Mouse (Mus musculus): Measurements from ENCODE around the gene Hist2h2ab. TPM values are rescaled to one million over a fixed set of nuclear protein-coding genes. Genes with fewer than 3 reads are reported as not detected.
"Not testable (repeated sequence)": the region's sequence is repeated elsewhere in the genome, so short reads cannot be mapped to it uniquely, and the experiment has no call there.

Hist2h2ab gene
- polyA plus RNA-seq, 1 experiment from 2014 or later: not detected

- no peak for ATAC-seq (ENCODE audit: low FRiP score)
- H3K4me2 ChIP-seq (replicated peaks): no peak overlapping the region
- WGBS: 76% methylated on average over 2 of the region's 2 CpGs
These were observed 19.9 kb upstream of the Hist2h2ab start for GRCm38 (mm10) chr3:96199731-96200130.

GRCm38 (mm10) chr3:96207819-96208218 is 11.8 kb upstream of the Hist2h2ab start:
- no peak overlapping the region for H3K4me2 ChIP-seq (replicated peaks)
- H3K4me3 ChIP-seq: no peak overlapping the region
- WGBS: 85% methylated on average over 3 of the region's 3 CpGs
- H3K27ac ChIP-seq: no peak overlapping the region
- H3K27me3 ChIP-seq: peaks cover 5% of the 10 kb centered on the region; the same call in 1 of the 2 replicates
- no peaks in the 10 kb centered on the region for H3K9me3 ChIP-seq (replicated peaks)
- no peaks in the 10 kb centered on the region for H3K36me3 ChIP-seq
- H3K4me1 ChIP-seq: no peaks in the 10 kb centered on the region
- no peak for ATAC-seq (ENCODE audit: low FRiP score)
- H3K9ac ChIP-seq: no peak overlapping the region

More at GRCm38 (mm10) chr3:96199731-96200130, 19.9 kb upstream of the Hist2h2ab start:
- peaks cover 15% of the 10 kb centered on the region for H3K4me1 ChIP-seq
- peaks cover 5% of the 10 kb centered on the region; the same call in 1 of the 2 replicates for H3K27me3 ChIP-seq
- H3K9ac ChIP-seq: no peak overlapping the region
- peaks cover 6% of the 10 kb centered on the region; the same call in 1 of the 2 replicates for H3K36me3 ChIP-seq
- no peak overlapping the region for H3K4me3 ChIP-seq
- H3K27ac ChIP-seq: no peak overlapping the region
- no peaks in the 10 kb centered on the region for H3K9me3 ChIP-seq (replicated peaks)

- no peak overlapping the region for H3K9ac ChIP-seq
- no peak overlapping the region for H3K4me2 ChIP-seq (replicated peaks)
- ATAC-seq (ENCODE audit: low FRiP score): no peak
- 28% methylated on average over 15 of the region's 15 CpGs for WGBS
- H3K4me1 ChIP-seq: no peaks in the 10 kb centered on the region
- no peaks in the 10 kb centered on the region for H3K36me3 ChIP-seq
- H3K27ac ChIP-seq: no peak overlapping the region
- no peaks in the 10 kb centered on the region for H3K9me3 ChIP-seq (replicated peaks)
- no peak overlapping the region for H3K4me3 ChIP-seq
- H3K27me3 ChIP-seq: peaks cover 7% of the 10 kb centered on the region; the same call in 1 of the 2 replicates
These were observed 10.4 kb upstream of the Hist2h2ab start for GRCm38 (mm10) chr3:96209242-96209641.

DNA sequence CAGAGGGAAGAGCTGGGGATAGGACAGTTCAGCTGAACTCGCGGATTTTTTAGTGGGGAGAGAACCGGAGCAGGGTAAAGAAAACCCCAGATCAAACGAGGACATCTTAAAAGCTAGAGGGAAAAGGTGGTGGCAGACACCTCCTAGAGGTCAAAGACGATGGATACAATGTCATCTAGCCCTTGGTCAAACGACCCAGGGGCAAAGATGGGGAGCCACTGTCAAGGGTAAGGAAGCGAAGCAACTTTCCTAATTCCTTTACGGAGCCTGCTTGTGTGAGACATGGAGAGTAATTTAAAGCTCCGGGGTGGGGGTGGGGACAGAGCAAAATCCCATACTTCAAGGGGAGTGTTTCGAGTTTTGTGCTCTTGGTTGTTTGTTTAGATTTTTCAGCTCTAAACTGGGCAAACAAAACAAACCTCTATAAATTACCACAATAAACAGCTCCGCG is 449 bp upstream of the Hist2h2ab start:
- Histone ChIP-seq H3K27me3 (no peaks in the 10 kb centered on the region), H3K4me2 (replicated peaks) (peak overlapping the region; percentile 87), H3K4me3 (peak overlapping the region; percentile 61), H3K36me3 (no peaks in the 10 kb centered on the region), H3K9me3 (replicated peaks) (no peaks in the 10 kb centered on the region), H3K27ac (peak overlapping the region; percentile 98), H3K9ac (peak overlapping the region; percentile 79), H3K4me1 (peaks cover 22% of the 10 kb centered on the region)
- peak; percentile 62 for ATAC-seq (ENCODE audit: low FRiP score)
- under 1% methylated on average over 12 of the region's 12 CpGs for WGBS

GRCm38 (mm10) chr3:96220131-96220764 is 583 bp downstream of the Hist2h2ab start:
- peaks cover 23% of the 10 kb centered on the region for H3K4me1 ChIP-seq

DNA sequence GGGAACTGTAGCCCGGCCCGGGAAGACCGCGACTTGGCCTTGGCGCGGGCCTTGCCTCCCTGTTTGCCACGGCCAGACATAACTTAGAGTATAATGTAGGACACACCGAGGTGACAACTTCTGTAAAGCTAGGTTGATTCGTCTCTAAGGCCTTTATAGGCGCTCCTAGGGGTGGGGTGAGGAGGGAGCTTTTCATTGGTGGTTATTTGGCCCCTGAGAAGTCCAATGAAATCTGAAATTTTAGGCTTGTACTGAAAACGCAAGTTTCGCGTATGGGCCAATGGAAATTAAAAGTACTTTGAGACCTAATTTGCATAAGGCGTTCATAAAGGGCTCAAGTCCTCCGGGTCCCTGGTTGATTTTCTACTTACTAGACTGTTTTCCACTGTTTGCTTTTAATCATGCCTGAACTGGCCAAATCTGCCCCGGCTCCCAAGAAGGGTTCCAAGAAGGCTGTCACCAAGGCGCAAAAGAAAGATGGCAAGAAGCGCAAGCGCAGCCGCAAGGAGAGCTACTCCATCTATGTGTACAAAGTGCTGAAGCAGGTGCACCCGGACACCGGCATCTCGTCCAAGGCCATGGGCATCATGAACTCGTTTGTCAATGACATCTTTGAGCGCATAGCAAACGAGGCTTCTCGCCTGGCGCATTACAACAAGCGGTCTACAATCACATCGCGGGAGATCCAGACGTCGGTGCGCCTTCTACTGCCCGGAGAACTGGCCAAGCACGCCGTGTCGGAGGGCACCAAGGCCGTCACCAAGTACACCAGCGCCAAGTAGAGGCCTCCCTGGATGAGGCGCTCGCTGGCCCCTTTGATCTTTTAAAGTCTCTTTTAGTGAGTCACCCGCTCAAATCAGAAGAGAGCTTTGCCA is 1.3 kb downstream of the Hist2h2ab start, which contains the start of the genes Hist2h2ac and Hist2h2be:
Hist2h2ac (minus strand) TSS at position 116 of the 875 bp plus-strand sequence.
Hist2h2be (plus strand) TSS at position 355 of the 875 bp plus-strand sequence.
- Histone ChIP-seq H3K9ac (peak within 1 kb of the TSS; percentile 79), H3K27me3 (no peaks in the 10 kb centered on the region), H3K4me3 (peak within 1 kb of the TSS; percentile 61), H3K4me2 (replicated peaks) (peak within 1 kb of the TSS; percentile 87), H3K27ac (peak within 1 kb of the TSS; percentile 98), H3K4me1 (peaks cover 24% of the 10 kb centered on the region), H3K36me3 (no peaks in the 10 kb centered on the region), H3K9me3 (replicated peaks) (no peaks in the 10 kb centered on the region)
- under 1% methylated on average over 43 of the region's 43 CpGs for WGBS
- peak; percentile 73 for ATAC-seq (ENCODE audit: low FRiP score)

More at GRCm38 (mm10) chr3:96220131-96220764, 583 bp downstream of the Hist2h2ab start:
- Histone ChIP-seq H3K9ac (peak overlapping the region; percentile 79), H3K4me3 (peak overlapping the region; percentile 61), H3K27ac (peak overlapping the region; percentile 98), H3K4me2 (replicated peaks) (peak overlapping the region; percentile 87)
- ATAC-seq (ENCODE audit: low FRiP score): peak; percentile 30
- H3K9me3 ChIP-seq (replicated peaks); H3K27me3 ChIP-seq; H3K36me3 ChIP-seq: not testable (repeated sequence)
- WGBS: under 1% methylated on average over 42 of the region's 47 CpGs

- Histone ChIP-seq H3K4me1 (peaks cover 26% of the 10 kb centered on the region), H3K27me3 (no peaks in the 10 kb centered on the region)
- 18% methylated on average over 9 of the region's 9 CpGs for WGBS
These were observed 2.0 kb downstream of the Hist2h2ab start for GRCm38 (mm10) chr3:96221640-96222038.

GRCm38 (mm10) chr3:96222774-96223173 is 3.1 kb downstream of the Hist2h2ab start:
- H3K4me1 ChIP-seq: peaks cover 32% of the 10 kb centered on the region
- no peak overlapping the region for H3K9ac ChIP-seq

More at GRCm38 (mm10) chr3:96221640-96222038, 2.0 kb downstream of the Hist2h2ab start:
- no peak for ATAC-seq (ENCODE audit: low FRiP score)
- peak overlapping the region; percentile 98 for H3K27ac ChIP-seq
- H3K9ac ChIP-seq: peak overlapping the region; percentile 79
- no peaks in the 10 kb centered on the region for H3K9me3 ChIP-seq (replicated peaks)
- no peaks in the 10 kb centered on the region for H3K36me3 ChIP-seq
- peak overlapping the region; percentile 61 for H3K4me3 ChIP-seq
- peak overlapping the region; percentile 87 for H3K4me2 ChIP-seq (replicated peaks)

GRCm38 (mm10) chr3:96225421-96225820 is 5.8 kb downstream of the Hist2h2ab start:
- H3K4me3 ChIP-seq: no peak overlapping the region
- H3K27me3 ChIP-seq: no peaks in the 10 kb centered on the region
- H3K27ac ChIP-seq: no peak overlapping the region
- peaks cover 27% of the 10 kb centered on the region for H3K4me1 ChIP-seq
- no peak overlapping the region for H3K9ac ChIP-seq
- H3K36me3 ChIP-seq: no peaks in the 10 kb centered on the region
- H3K9me3 ChIP-seq (replicated peaks): no peaks in the 10 kb centered on the region
- no peak overlapping the region for H3K4me2 ChIP-seq (replicated peaks)
- ATAC-seq (ENCODE audit: low FRiP score): no peak
- whole genome bisulfite sequencing: 27% methylated on average over 2 of the region's 2 CpGs

More at GRCm38 (mm10) chr3:96222774-96223173, 3.1 kb downstream of the Hist2h2ab start:
- no peak for ATAC-seq (ENCODE audit: low FRiP score)
- H3K4me2 ChIP-seq (replicated peaks): no peak overlapping the region; the same call in 1 of the 2 replicates
- WGBS: 90% methylated on average over 4 of the region's 4 CpGs
- H3K4me3 ChIP-seq: no peak overlapping the region
- no peaks in the 10 kb centered on the region for H3K27me3 ChIP-seq
- no peaks in the 10 kb centered on the region for H3K36me3 ChIP-seq
- no peaks in the 10 kb centered on the region for H3K9me3 ChIP-seq (replicated peaks)
- no peak overlapping the region for H3K27ac ChIP-seq

DNA sequence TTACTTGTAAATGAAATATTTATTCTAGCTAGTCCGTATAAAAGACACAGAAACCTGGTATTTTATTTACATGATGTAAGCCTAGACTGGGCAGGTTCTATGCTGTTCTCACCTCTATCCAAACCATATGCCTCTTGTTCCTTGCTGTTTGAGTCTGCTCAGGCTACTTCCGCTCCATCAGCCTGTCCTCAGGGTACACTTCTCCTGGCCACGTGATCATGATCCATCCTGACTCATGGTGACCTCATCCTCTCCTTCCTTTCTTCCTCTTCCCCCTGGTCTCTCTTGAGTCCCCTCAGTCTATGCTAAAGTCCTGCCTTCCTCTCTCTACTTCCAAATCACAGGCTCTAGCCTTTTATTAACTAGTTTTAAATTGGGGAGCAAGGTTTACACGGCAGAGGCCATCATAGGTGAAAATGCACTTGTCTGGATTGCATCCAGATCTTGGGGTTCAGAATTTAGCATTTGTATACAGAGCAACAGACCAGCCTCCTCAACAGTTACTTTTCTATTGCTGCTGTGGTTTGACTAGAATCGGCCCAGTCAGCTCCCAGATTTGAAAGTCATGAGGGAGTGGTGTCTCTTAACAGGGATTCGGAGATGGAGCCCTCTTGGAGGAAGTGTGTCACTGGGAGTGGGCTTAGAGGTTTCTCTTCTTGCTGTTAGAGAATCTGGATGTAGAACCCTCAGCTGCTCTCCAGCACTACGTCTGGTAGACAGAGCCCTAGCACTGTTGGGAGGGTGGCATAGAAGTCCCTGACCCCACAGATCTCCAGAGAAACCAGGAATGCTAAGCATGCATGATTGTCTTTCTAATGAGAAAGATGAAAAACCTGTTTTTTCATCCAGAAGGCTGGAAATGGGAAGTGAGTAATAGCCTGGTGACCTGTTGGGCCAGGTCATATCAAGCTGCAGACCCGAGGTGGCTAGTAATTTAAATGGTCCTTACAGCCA is 7.3 kb downstream of the Hist2h2ab start:
- WGBS: 73% methylated on average over 8 of the region's 8 CpGs
- Histone ChIP-seq H3K9me3 (replicated peaks) (no peaks in the 10 kb centered on the region), H3K36me3 (no peaks in the 10 kb centered on the region), H3K4me3 (no peak overlapping the region), H3K9ac (no peak overlapping the region), H3K4me2 (replicated peaks) (no peak overlapping the region), H3K27me3 (no peaks in the 10 kb centered on the region), H3K27ac (no peak overlapping the region), H3K4me1 (peaks cover 17% of the 10 kb centered on the region)
- no peak for ATAC-seq (ENCODE audit: low FRiP score)

- no peak overlapping the region for H3K9ac ChIP-seq
- H3K27ac ChIP-seq: no peak overlapping the region
- 62% methylated on average over 2 of the region's 2 CpGs for WGBS
- ATAC-seq (ENCODE audit: low FRiP score): no peak
- H3K27me3 ChIP-seq: no peaks in the 10 kb centered on the region
- H3K4me3 ChIP-seq: no peak overlapping the region
- 0 out of 2 replicates have a peak, but pooled peaks cover 11% of the 10 kb centered on the region for H3K4me1 ChIP-seq
- no peaks in the 10 kb centered on the region for H3K9me3 ChIP-seq (replicated peaks)
- no peak overlapping the region for H3K4me2 ChIP-seq (replicated peaks)
- no peaks in the 10 kb centered on the region for H3K36me3 ChIP-seq
These were observed 9.2 kb downstream of the Hist2h2ab start for GRCm38 (mm10) chr3:96228828-96229227.

Data from hindbrain, embryonic 12.5 days (tissue).